Mouse (Mus musculus): ENCODE measurements at regions not wholly inside any gene's neighbourhood (a gene's known extent, or its start where the extent isn't known, plus 50 kb on each side); places are given as distances from the start of the nearest gene placed in this dataset.

GRCm38 (mm10) chr14:68973636-68974101 lies 320.4 kb downstream of the Synb start:
- Histone ChIP-seq H3K27ac (ENCODE audit: control insufficient read depth, low read depth, low read length) (no peak overlapping the region), H3K9me3 (replicated peaks; ENCODE audit: insufficient read depth, low read length) (no peaks in the 10 kb centered on the region)

DNA sequence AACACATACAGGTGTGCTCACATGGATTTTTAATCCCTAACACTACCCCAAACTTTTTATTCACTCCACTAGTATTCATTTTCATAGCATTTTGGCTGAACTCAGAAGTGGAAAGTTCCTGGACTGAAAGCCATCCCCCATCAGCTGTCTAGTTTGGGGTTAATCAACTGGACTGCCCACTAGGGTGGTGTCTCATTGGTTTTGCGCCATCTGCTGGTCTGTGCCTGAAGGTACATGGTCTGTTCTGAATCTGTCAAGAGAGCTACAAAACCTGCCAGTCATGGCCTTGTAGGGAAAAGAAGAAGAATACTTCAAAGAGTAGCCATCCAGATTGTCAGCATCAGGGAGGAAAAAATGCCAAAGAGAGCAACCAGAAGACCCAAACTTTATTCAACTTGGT lies 327.3 kb downstream of the Synb start:
- TF ChIP-seq KAT2A (conservative IDR thresholded peaks at IDR 0.05; ENCODE audit: low read depth, low read length) (no peak), BHLHE40 (IDR thresholded peaks at IDR 0.05; ENCODE audit: borderline replicate concordance, low read depth, low read length) (no peak), CHD2 (IDR thresholded peaks at IDR 0.05; ENCODE audit: low read length) (no peak), SMC3 (IDR thresholded peaks at IDR 0.05; ENCODE audit: low read depth, low read length) (peak; percentile 45), MAZ (IDR thresholded peaks at IDR 0.05; ENCODE audit: low read depth, low read length) (no peak), EP300 (IDR thresholded peaks at IDR 0.05; ENCODE audit: low read depth in 1 of 2, low read length in 2 of 2) (no peak), POLR2AphosphoS2 (IDR thresholded peaks at IDR 0.05; ENCODE audit: low read length) (no peak), HCFC1 (IDR thresholded peaks at IDR 0.05; ENCODE audit: low read depth, low read length) (no peak), ELF1 (IDR thresholded peaks at IDR 0.05; ENCODE audit: low read depth, low read length) (no peak), MXI1 (IDR thresholded peaks at IDR 0.05; ENCODE audit: low read depth, low read length) (no peak), JUND (IDR thresholded peaks at IDR 0.05; ENCODE audit: low read depth, low read length) (no peak), CHD1 (IDR thresholded peaks at IDR 0.05; ENCODE audit: low read depth, low read length) (no peak), USF1 (IDR thresholded peaks at IDR 0.05; ENCODE audit: low read depth, low read length) (no peak), UBTF (IDR thresholded peaks at IDR 0.05; ENCODE audit: borderline replicate concordance, insufficient read depth, low read depth, low read length) (no peak), GATA1 (IDR thresholded peaks at IDR 0.05; ENCODE audit: low read depth, low read length) (no peak), RAD21 (IDR thresholded peaks at IDR 0.05; ENCODE audit: low read depth, low read length) (peak; percentile 19), TBP (IDR thresholded peaks at IDR 0.05; ENCODE audit: low read depth, low read length) (no peak), ZMIZ1 (IDR thresholded peaks at IDR 0.05; ENCODE audit: low read depth, low read length) (no peak), MEF2A (IDR thresholded peaks at IDR 0.05; ENCODE audit: extremely low read depth, insufficient replicate concordance, low read depth, low read length, poor library complexity, severe bottlenecking) (no peak), MAX (IDR thresholded peaks at IDR 0.05; ENCODE audit: low read length) (no peak), TCF12 (IDR thresholded peaks at IDR 0.05; ENCODE audit: low read depth, low read length) (no peak), RCOR1 (IDR thresholded peaks at IDR 0.05; ENCODE audit: low read depth, low read length) (no peak), CTCF (IDR thresholded peaks at IDR 0.05 in 2 of 3, conservative IDR thresholded peaks at IDR 0.05 in 1 of 3; ENCODE audit: control insufficient read depth in 1 of 3, insufficient read depth in 1 of 3, low read depth in 2 of 3, low read length in 3 of 3, poor library complexity in 1 of 3, severe bottlenecking in 1 of 3) (peak; percentile 40 to 52 (median 52); a peak in 5 of 6 replicates), MYB (IDR thresholded peaks at IDR 0.05; ENCODE audit: low read depth, low read length) (no peak), NRF1 (IDR thresholded peaks at IDR 0.05; ENCODE audit: insufficient read depth, low read depth, low read length, poor library complexity, severe bottlenecking) (no peak), SIN3A (IDR thresholded peaks at IDR 0.05; ENCODE audit: low read length) (no peak), ETS1 (IDR thresholded peaks at IDR 0.05; ENCODE audit: low read depth, low read length) (no peak)
- peak; percentile 39 for DNase-seq (ENCODE audit: low read depth, low spot score)
- H3K4me3 ChIP-seq (ENCODE audit: control insufficient read depth in 1 of 2, insufficient read depth in 1 of 2, low read depth in 2 of 2, low read length in 2 of 2): no peak overlapping the region

More at GRCm38 (mm10) chr14:68973636-68974101, 320.4 kb downstream of the Synb start:
- H3K4me3 ChIP-seq (ENCODE audit: control insufficient read depth in 1 of 2, insufficient read depth in 1 of 2, low read depth in 2 of 2, low read length in 2 of 2): no peak overlapping the region
- no peak for DNase-seq (ENCODE audit: low read depth, low spot score)
- no peak for TF ChIP-seq BHLHE40 (IDR thresholded peaks at IDR 0.05; ENCODE audit: borderline replicate concordance, low read depth, low read length)
- no peak for TF ChIP-seq E2F4 (IDR thresholded peaks at IDR 0.05; ENCODE audit: borderline replicate concordance, low read depth, low read length)
- no peak for TF ChIP-seq ZNF384 (IDR thresholded peaks at IDR 0.05; ENCODE audit: low read depth, low read length)
- TF ChIP-seq SIN3A (IDR thresholded peaks at IDR 0.05; ENCODE audit: low read length): no peak
- no peak for TF ChIP-seq EP300 (IDR thresholded peaks at IDR 0.05; ENCODE audit: low read depth in 1 of 2, low read length in 2 of 2)
- TF ChIP-seq CTCF (IDR thresholded peaks at IDR 0.05 in 2 of 3, conservative IDR thresholded peaks at IDR 0.05 in 1 of 3; ENCODE audit: control insufficient read depth in 1 of 3, insufficient read depth in 1 of 3, low read depth in 2 of 3, low read length in 3 of 3, poor library complexity in 1 of 3, severe bottlenecking in 1 of 3): no peak
- TF ChIP-seq MAFK (IDR thresholded peaks at IDR 0.05; ENCODE audit: borderline replicate concordance, low read depth, low read length): no peak
- no peak for TF ChIP-seq ETS1 (IDR thresholded peaks at IDR 0.05; ENCODE audit: low read depth, low read length)
- no peak for TF ChIP-seq POLR2A (IDR thresholded peaks at IDR 0.05; ENCODE audit: control insufficient read depth in 1 of 2, insufficient read depth in 1 of 2, low read depth in 1 of 2, low read length in 2 of 2, poor library complexity in 1 of 2)
- TF ChIP-seq TBP (IDR thresholded peaks at IDR 0.05; ENCODE audit: low read depth, low read length): no peak
- TF ChIP-seq GABPA (IDR thresholded peaks at IDR 0.05; ENCODE audit: low read depth, low read length): no peak
- no peak for TF ChIP-seq ZC3H11A (IDR thresholded peaks at IDR 0.05; ENCODE audit: low read depth, low read length)
- TF ChIP-seq UBTF (IDR thresholded peaks at IDR 0.05; ENCODE audit: borderline replicate concordance, insufficient read depth, low read depth, low read length): no peak
- no peak for TF ChIP-seq ZKSCAN1 (IDR thresholded peaks at IDR 0.05; ENCODE audit: low read depth, low read length)
- no peaks in the 10 kb centered on the region for H3K79me2 ChIP-seq (ENCODE audit: control insufficient read depth, insufficient read depth, low read length, poor library complexity)
- H3K36me3 ChIP-seq (ENCODE audit: control insufficient read depth in 1 of 2, insufficient read depth in 2 of 2, low read length in 2 of 2): no peaks in the 10 kb centered on the region
- no peaks in the 10 kb centered on the region for H3K4me1 ChIP-seq (ENCODE audit: control insufficient read depth in 1 of 2, insufficient read depth in 2 of 2, low read length in 2 of 2)
- H3K27me3 ChIP-seq (ENCODE audit: control insufficient read depth in 1 of 2, insufficient read depth in 2 of 2, low read length in 2 of 2): no peaks in the 10 kb centered on the region
- no peak overlapping the region for H3K9ac ChIP-seq (ENCODE audit: control insufficient read depth, low read depth, low read length, poor library complexity, severe bottlenecking)

More for the DNA sequence above, 327.3 kb downstream of the Synb start:
- Histone ChIP-seq H3K9me3 (replicated peaks; ENCODE audit: insufficient read depth, low read length) (no peaks in the 10 kb centered on the region), H3K27ac (ENCODE audit: control insufficient read depth, low read depth, low read length) (no peak overlapping the region), H3K36me3 (ENCODE audit: control insufficient read depth in 1 of 2, insufficient read depth in 2 of 2, low read length in 2 of 2) (no peaks in the 10 kb centered on the region), H3K27me3 (ENCODE audit: control insufficient read depth in 1 of 2, insufficient read depth in 2 of 2, low read length in 2 of 2) (no peaks in the 10 kb centered on the region), H3K79me2 (ENCODE audit: control insufficient read depth, insufficient read depth, low read length, poor library complexity) (no peaks in the 10 kb centered on the region), H3K4me1 (ENCODE audit: control insufficient read depth in 1 of 2, insufficient read depth in 2 of 2, low read length in 2 of 2) (no peaks in the 10 kb centered on the region), H3K9ac (ENCODE audit: control insufficient read depth, low read depth, low read length, poor library complexity, severe bottlenecking) (no peak overlapping the region)

Data from MEL (cell line).